Mouse (Mus musculus): ENCODE data around the gene Cd83. TPM values are rescaled to one million over a fixed set of nuclear protein-coding genes. Genes with fewer than 3 reads are reported as not detected.
A peak's percentile ranks its signal among the peaks of the same experiment; 100 is the strongest.

The Cd83 gene
- polyA plus RNA-seq, 1 experiment from 2014 or later: 8.0 TPM

- H3K27me3 ChIP-seq: no peaks in the 10 kb centered on the region
- H3K4me2 ChIP-seq (replicated peaks): no peak overlapping the region
- H3K9me3 ChIP-seq: no peaks in the 10 kb centered on the region
- H3K36me3 ChIP-seq: no peaks in the 10 kb centered on the region
- H3K9ac ChIP-seq (replicated peaks): no peak overlapping the region
- H3K4me3 ChIP-seq (replicated peaks): no peak overlapping the region
- WGBS: 79% methylated on average over 4 of the region's 4 CpGs
- no peak for ATAC-seq
- no peak overlapping the region for H3K27ac ChIP-seq
- no peaks in the 10 kb centered on the region for H3K4me1 ChIP-seq (replicated peaks)
Observed at GRCm38 (mm10) chr13:43798655-43799054, 14.1 kb downstream of the Cd83 start.

GRCm38 (mm10) chr13:43800136-43800535, 15.6 kb downstream of the Cd83 start:
- Histone ChIP-seq H3K36me3 (no peaks in the 10 kb centered on the region), H3K4me1 (replicated peaks) (no peaks in the 10 kb centered on the region), H3K4me3 (replicated peaks) (no peak overlapping the region), H3K27ac (no peak overlapping the region), H3K4me2 (replicated peaks) (no peak overlapping the region), H3K9me3 (no peaks in the 10 kb centered on the region), H3K9ac (replicated peaks) (no peak overlapping the region), H3K27me3 (no peaks in the 10 kb centered on the region)
- ATAC-seq: no peak

GRCm38 (mm10) chr13:43801961-43802360, 17.4 kb downstream of the Cd83 start:
- 90% methylated on average over 3 of the region's 3 CpGs for WGBS
- Histone ChIP-seq H3K9me3 (no peaks in the 10 kb centered on the region), H3K27me3 (no peaks in the 10 kb centered on the region), H3K4me3 (replicated peaks) (no peak overlapping the region), H3K4me1 (replicated peaks) (peaks cover 10% of the 10 kb centered on the region), H3K9ac (replicated peaks) (no peak overlapping the region), H3K4me2 (replicated peaks) (no peak overlapping the region), H3K27ac (no peak overlapping the region), H3K36me3 (no peaks in the 10 kb centered on the region)
- no peak for ATAC-seq

- H3K4me3 ChIP-seq (replicated peaks): no peak overlapping the region
- WGBS: 89% methylated on average over 8 of the region's 8 CpGs
- peaks cover 15% of the 10 kb centered on the region for H3K4me1 ChIP-seq (replicated peaks)
- H3K27ac ChIP-seq: no peak overlapping the region
- no peaks in the 10 kb centered on the region for H3K27me3 ChIP-seq
- no peaks in the 10 kb centered on the region for H3K9me3 ChIP-seq
- ATAC-seq: no peak
- H3K36me3 ChIP-seq: no peaks in the 10 kb centered on the region
- no peak overlapping the region for H3K4me2 ChIP-seq (replicated peaks)
- no peak overlapping the region for H3K9ac ChIP-seq (replicated peaks)
Observed at GRCm38 (mm10) chr13:43802361-43803137, 18.0 kb downstream of the Cd83 start.

GRCm38 (mm10) chr13:43804648-43805047, 20.1 kb downstream of the Cd83 start:
- Histone ChIP-seq H3K4me1 (replicated peaks) (peaks cover 18% of the 10 kb centered on the region), H3K36me3 (no peaks in the 10 kb centered on the region), H3K27ac (no peak overlapping the region), H3K4me3 (replicated peaks) (no peak overlapping the region), H3K9me3 (no peaks in the 10 kb centered on the region), H3K4me2 (replicated peaks) (no peak overlapping the region), H3K9ac (replicated peaks) (no peak overlapping the region), H3K27me3 (no peaks in the 10 kb centered on the region)
- no peak for ATAC-seq
- 92% methylated on average over 3 of the region's 3 CpGs for WGBS

GRCm38 (mm10) chr13:43805159-43805758, 20.7 kb downstream of the Cd83 start:
- H3K9me3 ChIP-seq: no peaks in the 10 kb centered on the region
- H3K27ac ChIP-seq: no peak overlapping the region
- no peak overlapping the region for H3K4me3 ChIP-seq (replicated peaks)
- 84% methylated on average over 5 of the region's 5 CpGs for WGBS
- ATAC-seq: no peak
- 0 out of 2 replicates have a peak, but pooled peaks cover 3% of the 10 kb centered on the region for H3K27me3 ChIP-seq
- peaks cover 18% of the 10 kb centered on the region for H3K4me1 ChIP-seq (replicated peaks)
- H3K36me3 ChIP-seq: no peaks in the 10 kb centered on the region
- H3K4me2 ChIP-seq (replicated peaks): no peak overlapping the region
- no peak overlapping the region for H3K9ac ChIP-seq (replicated peaks)

- no peaks in the 10 kb centered on the region for H3K9me3 ChIP-seq
- peak overlapping the region; percentile 16; the same call in 1 of the 2 replicates for H3K4me2 ChIP-seq (replicated peaks)
- ATAC-seq: peak; percentile 27; the same call in 1 of the 2 replicates
- H3K27me3 ChIP-seq: 0 out of 2 replicates have a peak, but pooled peaks cover 6% of the 10 kb centered on the region
- H3K9ac ChIP-seq (replicated peaks): no peak overlapping the region
- peaks cover 18% of the 10 kb centered on the region for H3K4me1 ChIP-seq (replicated peaks)
- no peak overlapping the region for H3K4me3 ChIP-seq (replicated peaks)
- no peaks in the 10 kb centered on the region for H3K36me3 ChIP-seq
- WGBS: 40% methylated on average over 14 of the region's 14 CpGs
- peak overlapping the region; percentile 45; the same call in 1 of the 2 replicates for H3K27ac ChIP-seq
Observed at GRCm38 (mm10) chr13:43806371-43807271, 22.0 kb downstream of the Cd83 start.

- peak; percentile 48 for ATAC-seq
- Histone ChIP-seq H3K4me3 (replicated peaks) (no peak overlapping the region), H3K4me2 (replicated peaks) (no peak overlapping the region), H3K27ac (no peak overlapping the region), H3K27me3 (0 out of 2 replicates have a peak, but pooled peaks cover 6% of the 10 kb centered on the region), H3K9ac (replicated peaks) (no peak overlapping the region), H3K9me3 (no peaks in the 10 kb centered on the region), H3K36me3 (no peaks in the 10 kb centered on the region), H3K4me1 (replicated peaks) (peaks cover 18% of the 10 kb centered on the region)
- 44% methylated on average over 3 of the region's 3 CpGs for WGBS
Observed at GRCm38 (mm10) chr13:43807272-43807675, 22.7 kb downstream of the Cd83 start.

GRCm38 (mm10) chr13:43810621-43811020, 26.0 kb downstream of the Cd83 start:
- Histone ChIP-seq H3K27ac (no peak overlapping the region), H3K4me2 (replicated peaks) (no peak overlapping the region), H3K9me3 (no peaks in the 10 kb centered on the region), H3K36me3 (no peaks in the 10 kb centered on the region), H3K4me3 (replicated peaks) (no peak overlapping the region), H3K9ac (replicated peaks) (no peak overlapping the region), H3K4me1 (replicated peaks) (peaks cover 18% of the 10 kb centered on the region), H3K27me3 (0 out of 2 replicates have a peak, but pooled peaks cover 6% of the 10 kb centered on the region)
- 84% methylated on average over 6 of the region's 6 CpGs for WGBS
- no peak for ATAC-seq

- Histone ChIP-seq H3K4me3 (replicated peaks) (no peak overlapping the region), H3K36me3 (no peaks in the 10 kb centered on the region), H3K27ac (no peak overlapping the region), H3K9ac (replicated peaks) (no peak overlapping the region), H3K27me3 (0 out of 2 replicates have a peak, but pooled peaks cover 6% of the 10 kb centered on the region), H3K4me2 (replicated peaks) (no peak overlapping the region), H3K9me3 (no peaks in the 10 kb centered on the region), H3K4me1 (replicated peaks) (peaks cover 9% of the 10 kb centered on the region)
- 90% methylated on average over 3 of the region's 3 CpGs for WGBS
- ATAC-seq: no peak
Observed at GRCm38 (mm10) chr13:43811835-43812234, 27.3 kb downstream of the Cd83 start.

GRCm38 (mm10) chr13:43813431-43813830, 28.9 kb downstream of the Cd83 start:
- Histone ChIP-seq H3K9ac (replicated peaks) (no peak overlapping the region), H3K4me1 (replicated peaks) (no peaks in the 10 kb centered on the region), H3K9me3 (no peaks in the 10 kb centered on the region), H3K27ac (no peak overlapping the region), H3K4me2 (replicated peaks) (no peak overlapping the region), H3K27me3 (0 out of 2 replicates have a peak, but pooled peaks cover 6% of the 10 kb centered on the region), H3K4me3 (replicated peaks) (no peak overlapping the region), H3K36me3 (no peaks in the 10 kb centered on the region)
- WGBS: 92% methylated on average over 8 of the region's 8 CpGs
- no peak for ATAC-seq

GRCm38 (mm10) chr13:43817461-43817860, 32.9 kb downstream of the Cd83 start:
- ATAC-seq: no peak
- 70% methylated on average over 3 of the region's 3 CpGs for WGBS

More at GRCm38 (mm10) chr13:43817461-43817860, 32.9 kb downstream of the Cd83 start:
- Histone ChIP-seq H3K27ac (no peak overlapping the region), H3K4me2 (replicated peaks) (no peak overlapping the region), H3K36me3 (no peaks in the 10 kb centered on the region), H3K27me3 (no peaks in the 10 kb centered on the region), H3K9me3 (no peaks in the 10 kb centered on the region), H3K4me1 (replicated peaks) (no peaks in the 10 kb centered on the region), H3K4me3 (replicated peaks) (no peak overlapping the region), H3K9ac (replicated peaks) (no peak overlapping the region)

Data from midbrain, embryonic 13.5 days (tissue).